Mouse (Mus musculus) liver, embryonic 11.5 days (tissue): ENCODE data around the gene Dnal1. TPM values are rescaled to one million over a fixed set of nuclear protein-coding genes. Genes with fewer than 3 reads are reported as not detected.
"Not testable (repeated sequence)": the region's sequence is repeated elsewhere in the genome, so short reads cannot be mapped to it uniquely, and the experiment has no call there.

Source experiments
- ATAC-seq: fragments of 200-750 bp; cut with Nextera tagmentation; replicated peaks from 2 replicates; pipeline ENCODE4 v1.8.0; 2017; ENCODE audit warnings: moderate number of reproducible peaks, mild to moderate bottlenecking, moderate TSS enrichment, moderate library complexity; ENCODE audit not compliant: low FRiP score
- DNase-seq: peaks from one replicate; pipeline ENCODE4 v3.0.0-alpha.2; 2017; ENCODE audit warnings: low spot score
- H3K27ac ChIP-seq: fragments of 300-500 bp; sonication (generic); 2 replicates; pipeline ENCODE4 v1.5.1; 2014; ENCODE audit warnings: mild to moderate bottlenecking, low read depth, low read length, control low read depth
- H3K27me3 ChIP-seq: fragments of 300-500 bp; sonication (generic); replicated peaks from 2 replicates; pipeline ENCODE4 v1.6.1; 2014; ENCODE audit warnings: low read length, mixed read lengths; ENCODE audit not compliant: control insufficient read depth, insufficient read depth
- H3K36me3 ChIP-seq: fragments of 300-500 bp; sonication (generic); 2 replicates; pipeline ENCODE4 v1.6.1; 2014; ENCODE audit warnings: mild to moderate bottlenecking, low read length, moderate library complexity, mixed read lengths; ENCODE audit not compliant: control insufficient read depth, insufficient read depth
- H3K4me1 ChIP-seq: fragments of 300-500 bp; sonication (generic); replicated peaks from 2 replicates; pipeline ENCODE4 v1.6.1; 2014; ENCODE audit warnings: low read length, mixed read lengths; ENCODE audit not compliant: control insufficient read depth, insufficient read depth
- H3K4me2 ChIP-seq: fragments of 300-500 bp; sonication (generic); 2 replicates; pipeline ENCODE4 v1.6.1; 2014; ENCODE audit warnings: mild to moderate bottlenecking, control low read depth, moderate library complexity
- H3K4me3 ChIP-seq: fragments of 300-500 bp; sonication (generic); 2 replicates; pipeline ENCODE4 v1.5.1; 2014; ENCODE audit warnings: low read depth, low read length, control low read depth
- H3K9ac ChIP-seq: fragments of 300-500 bp; sonication (generic); 2 replicates; pipeline ENCODE4 v1.6.1; 2014; ENCODE audit warnings: low read depth, low read length, control low read depth
- H3K9me3 ChIP-seq: fragments of 300-500 bp; sonication (generic); 2 replicates; pipeline ENCODE4 v1.6.1; 2016; ENCODE audit warnings: low read length, inconsistent platforms, mixed read lengths; ENCODE audit not compliant: control insufficient read depth
- WGBS: fragments of 180-500 bp; shearing (Covaris S2); extraction: QIAGEN DNeasy Blood & Tissue Kit; methylation state at CpG from one replicate; pipeline ENCODE4 v1.1.7; 2014; 5-methylcytosine and 5-hydroxymethylcytosine counted together
- polyA plus RNA-seq: library from polyadenylated mRNA; unstranded; fragments of >200 nt; fragmentation: Nextera tagmentation; extraction: Ambion mirVana; gene quantifications from 2 replicates; pipeline ENCODE4 v1.2.1, GENCODE M21; 2014

Dnal1 gene
- 2.0 and 2.3 TPM in 2 replicates for polyA plus RNA-seq

- DNase-seq (peak; percentile 91), ATAC-seq (peak; percentile 89)
- WGBS: 3% methylated on average over 30 of the region's 35 CpGs
- Histone ChIP-seq H3K36me3 (no peaks in the 10 kb centered on the region), H3K4me2 (peak within 1 kb of the TSS; percentile 65), H3K9me3 (no peaks in the 10 kb centered on the region), H3K9ac (peak within 1 kb of the TSS; percentile 15; the same call in 1 of the 2 replicates), H3K4me1 (no peaks in the 10 kb centered on the region), H3K27ac (no peak within 1 kb of the TSS), H3K27me3 (no peaks in the 10 kb centered on the region), H3K4me3 (peak within 1 kb of the TSS; percentile 70)
Observed at GRCm38 (mm10) chr12:84114153-84114994, at the start of gene Dnal1. Dnal1 (plus strand) TSS chr12:84114366.

GRCm38 (mm10) chr12:84064621-84065020 is 49.5 kb upstream of the Dnal1 start:
- Histone ChIP-seq H3K27ac (no peak overlapping the region), H3K27me3 (peaks cover 23% of the 10 kb centered on the region), H3K4me3 (no peak overlapping the region), H3K4me2 (no peak overlapping the region), H3K4me1 (no peaks in the 10 kb centered on the region), H3K36me3 (no peaks in the 10 kb centered on the region), H3K9ac (no peak overlapping the region), H3K9me3 (no peaks in the 10 kb centered on the region)
- 68% methylated on average over 8 of the region's 8 CpGs for WGBS
- no peak for ATAC-seq
- no peak for DNase-seq

GRCm38 (mm10) chr12:84067752-84068151 is 46.4 kb upstream of the Dnal1 start:
- no peak for DNase-seq
- Histone ChIP-seq H3K4me3 (no peak overlapping the region), H3K27ac (no peak overlapping the region), H3K4me2 (no peak overlapping the region), H3K27me3 (peaks cover 40% of the 10 kb centered on the region), H3K9me3 (no peaks in the 10 kb centered on the region), H3K9ac (no peak overlapping the region), H3K4me1 (no peaks in the 10 kb centered on the region), H3K36me3 (no peaks in the 10 kb centered on the region)
- ATAC-seq: no peak
- WGBS: 68% methylated on average over 4 of the region's 4 CpGs

- Histone ChIP-seq H3K4me2 (no peak overlapping the region), H3K27me3 (peaks cover 40% of the 10 kb centered on the region), H3K36me3 (no peaks in the 10 kb centered on the region), H3K9ac (no peak overlapping the region), H3K9me3 (no peaks in the 10 kb centered on the region), H3K27ac (no peak overlapping the region), H3K4me1 (no peaks in the 10 kb centered on the region), H3K4me3 (no peak overlapping the region)
- no peak for DNase-seq
- ATAC-seq: no peak
- 61% methylated on average over 8 of the region's 8 CpGs for WGBS
Observed at GRCm38 (mm10) chr12:84068296-84068695, 45.9 kb upstream of the Dnal1 start.

GRCm38 (mm10) chr12:84068986-84069385 is 45.2 kb upstream of the Dnal1 start, which contains the start of gene Acot5:
Acot5 (plus strand) TSS chr12:84069325.
- Histone ChIP-seq H3K27me3 (peaks cover 40% of the 10 kb centered on the region), H3K36me3 (no peaks in the 10 kb centered on the region), H3K9me3 (no peaks in the 10 kb centered on the region), H3K9ac (no peak within 1 kb of the TSS), H3K4me3 (peak within 1 kb of the TSS; percentile 40), H3K4me2 (peak within 1 kb of the TSS; percentile 61), H3K4me1 (no peaks in the 10 kb centered on the region), H3K27ac (no peak within 1 kb of the TSS)
- no peak for ATAC-seq
- WGBS: 46% methylated on average over 9 of the region's 9 CpGs
- DNase-seq: no peak

- not testable (repeated sequence) for H3K9ac ChIP-seq, H3K27ac ChIP-seq, DNase-seq, H3K4me1 ChIP-seq, H3K9me3 ChIP-seq, ATAC-seq, H3K36me3 ChIP-seq
- WGBS: 4% methylated on average over 32 of the region's 52 CpGs
- Histone ChIP-seq H3K4me2 (peak overlapping the region; percentile 61), H3K27me3 (peaks cover 40% of the 10 kb centered on the region), H3K4me3 (peak overlapping the region; percentile 40)
Observed at GRCm38 (mm10) chr12:84069582-84069981, 44.6 kb upstream of the Dnal1 start.

- H3K4me2 ChIP-seq: no peak overlapping the region
- H3K4me1 ChIP-seq: no peaks in the 10 kb centered on the region
- ATAC-seq: no peak
- H3K9me3 ChIP-seq: no peaks in the 10 kb centered on the region
- H3K27ac ChIP-seq: no peak overlapping the region
- no peak for DNase-seq
- peaks cover 39% of the 10 kb centered on the region for H3K27me3 ChIP-seq
- no peak overlapping the region for H3K4me3 ChIP-seq
- H3K9ac ChIP-seq: no peak overlapping the region
- 83% methylated on average over 2 of the region's 2 CpGs for WGBS
- H3K36me3 ChIP-seq: no peaks in the 10 kb centered on the region
Observed at GRCm38 (mm10) chr12:84071696-84072095, 42.5 kb upstream of the Dnal1 start.

- H3K4me3 ChIP-seq: no peak overlapping the region
- DNase-seq (peak; percentile 8), ATAC-seq (no peak)
- no peaks in the 10 kb centered on the region for H3K9me3 ChIP-seq
- WGBS: 80% methylated on average over 4 of the region's 4 CpGs
- no peak overlapping the region for H3K27ac ChIP-seq
- H3K27me3 ChIP-seq: no peaks in the 10 kb centered on the region
- H3K9ac ChIP-seq: no peak overlapping the region
- no peak overlapping the region for H3K4me2 ChIP-seq
- no peaks in the 10 kb centered on the region for H3K36me3 ChIP-seq
- H3K4me1 ChIP-seq: no peaks in the 10 kb centered on the region
Observed at GRCm38 (mm10) chr12:84077371-84077990, 36.7 kb upstream of the Dnal1 start.
